In genomic region chr3:156412757-156413156, GRCm38 (mm10) we compare ENCODE assay signal across 26 mouse cellular contexts.
"Had no signal": no experiment of that assay in that cellular context is flagged by ENCODE, and none has a peak within 500 bp of the region (broad histone marks: within the 10 kb centered on the region; RNA-seq: fewer than 3 reads in every experiment).

No protein-coding gene starts in this region.

- H3K4me2 ChIP-seq: heart, embryonic 11.5 days; heart, embryonic 13.5 days; heart, embryonic 15.5 days; hindbrain, embryonic 13.5 days; hindbrain, embryonic 15.5 days; kidney, embryonic 15.5 days; limb, embryonic 13.5 days; limb, embryonic 15.5 days; liver, embryonic 12.5 days had no signal

- H3K36me3 ChIP-seq: heart, embryonic 13.5 days; heart, embryonic 15.5 days; hindbrain, embryonic 13.5 days; hindbrain, embryonic 15.5 days; kidney, embryonic 15.5 days; limb, embryonic 13.5 days; limb, embryonic 15.5 days; liver, embryonic 12.5 days had no signal

- ATAC-seq: intestine, embryonic 16.5 days; liver, embryonic 12.5 days had no signal

- H3K4me3 ChIP-seq: gastrocnemius, adult 2 months; heart, embryonic 13.5 days; heart, embryonic 15.5 days; hindbrain, embryonic 13.5 days; hindbrain, embryonic 15.5 days; kidney, embryonic 15.5 days; limb, embryonic 13.5 days; limb, embryonic 15.5 days; liver, embryonic 12.5 days had no signal

- DNase-seq: gastrocnemius, adult 2 months; gastrocnemius, postnatal 10 days; gastrocnemius, postnatal 25 days; heart, adult 18-20 months; heart, postnatal 14 days; heart, postnatal 36 days; kidney, adult 11 months; kidney, adult 2 months; kidney, adult 9 months; kidney, postnatal 14 days; kidney, postnatal 36 days; layer of hippocampus, adult 9-11 months; layer of hippocampus, postnatal 36 days; left cerebral cortex, postnatal 4 days had no signal

- H3K27ac ChIP-seq: gastrocnemius, adult 2 months; heart, embryonic 13.5 days; heart, embryonic 15.5 days; hindbrain, embryonic 13.5 days; hindbrain, embryonic 15.5 days; kidney, embryonic 15.5 days; kidney, postnatal 0 days; limb, embryonic 13.5 days; limb, embryonic 15.5 days; liver, embryonic 12.5 days; liver, embryonic 14.5 days had no signal

- H3K9ac ChIP-seq: heart, embryonic 13.5 days; heart, embryonic 15.5 days; hindbrain, embryonic 13.5 days; hindbrain, embryonic 15.5 days; kidney, embryonic 15.5 days; limb, embryonic 13.5 days; limb, embryonic 15.5 days; liver, embryonic 12.5 days; liver, embryonic 14.5 days had no signal

- H3K9me3 ChIP-seq: heart, embryonic 13.5 days; heart, embryonic 15.5 days; hindbrain, embryonic 13.5 days; hindbrain, embryonic 15.5 days; kidney, embryonic 15.5 days; limb, embryonic 13.5 days; limb, embryonic 15.5 days; liver, embryonic 12.5 days had no signal

- H3K4me1 ChIP-seq: heart, embryonic 13.5 days; heart, embryonic 15.5 days; hindbrain, embryonic 13.5 days; hindbrain, embryonic 15.5 days; kidney, embryonic 15.5 days; limb, embryonic 13.5 days; limb, embryonic 15.5 days; liver, embryonic 12.5 days had no signal

- H3K27me3 ChIP-seq: heart, embryonic 13.5 days; heart, embryonic 15.5 days; hindbrain, embryonic 13.5 days; hindbrain, embryonic 15.5 days; kidney, embryonic 15.5 days; limb, embryonic 13.5 days; limb, embryonic 15.5 days; liver, embryonic 12.5 days had no signal
